Mouse (Mus musculus) central nervous system, embryonic 18 days (tissue): ENCODE measurements around the gene 2010109A12Rik. TPM values are rescaled to one million over a fixed set of nuclear protein-coding genes. Genes with fewer than 3 reads are reported as not detected.

Source experiments
- polyA plus RNA-seq: library from polyadenylated mRNA; depleted of rRNA; stranded (reverse); fragments of >200 nt; gene quantifications from 2 replicates; pipeline ENCODE4 v1.2.3, GENCODE M21; 2012; rRNA removed

The 2010109A12Rik gene
- polyA plus RNA-seq, result 0.14 and 0.20 TPM in 2 replicates

DNA sequence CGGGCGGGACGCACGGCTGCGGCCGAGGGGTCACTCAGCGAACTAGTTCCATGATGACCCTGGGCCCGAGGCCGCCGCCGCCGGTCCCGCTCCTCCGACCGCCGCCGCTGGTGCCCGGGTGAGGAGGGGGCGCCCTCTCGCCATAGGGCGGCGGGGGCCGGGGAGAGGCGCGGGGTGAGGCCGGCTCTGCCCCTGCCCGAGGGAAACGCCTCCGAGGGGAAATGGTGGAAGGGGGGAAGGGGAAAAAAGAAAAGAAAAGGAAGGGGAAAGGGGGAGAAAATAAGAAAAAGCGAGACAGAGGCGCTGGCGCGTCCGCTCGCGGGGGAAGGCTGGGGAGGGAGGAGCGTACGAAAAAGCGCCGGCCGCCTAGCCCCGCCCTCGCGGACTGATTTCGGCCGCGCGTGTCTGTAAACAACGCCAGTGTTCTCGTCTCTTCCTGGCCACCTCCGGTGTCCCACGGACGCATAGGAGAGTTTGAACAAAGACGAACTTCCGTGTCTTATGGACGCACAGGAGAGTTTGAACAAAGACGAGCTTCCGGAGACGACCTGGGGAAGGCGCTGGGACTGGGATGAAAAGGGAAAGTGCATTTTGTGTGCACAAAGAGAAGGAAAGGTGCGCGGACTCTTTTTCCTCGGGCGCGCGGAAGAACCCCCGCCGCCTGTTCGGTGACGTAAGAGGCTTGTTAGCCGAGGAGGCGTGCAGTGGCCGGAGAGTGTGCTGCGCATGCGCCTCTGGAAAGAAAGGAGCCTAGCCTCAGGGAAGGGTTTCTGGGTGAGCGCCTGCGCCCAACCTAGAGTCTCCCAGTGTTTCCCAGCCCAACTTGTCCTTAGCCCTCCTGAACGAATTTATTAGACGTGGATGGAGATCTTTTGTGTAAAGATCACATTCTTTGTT lies at the start of gene 2010109A12Rik, which contains the start of gene Ccni:
Gene 2010109A12Rik (plus strand): TSS at position 410 of the 897 bp plus-strand sequence.
Gene Ccni (minus strand): TSS at position 387 of the 897 bp plus-strand sequence.

Other genes starting within 250 kb of the 2010109A12Rik start
- gene Sowahb, start 161.5 kb upstream of the 2010109A12Rik start, polyA plus RNA-seq, result 0.09 and 0.19 TPM in 2 replicates
- gene Sept11, start 113.1 kb upstream of the 2010109A12Rik start, polyA plus RNA-seq, result 98.6 and 105 TPM in 2 replicates
- 128 and 133 TPM in 2 replicates for gene Ccni, start within 50 bp of the 2010109A12Rik start, polyA plus RNA-seq
- gene Ccng2, start 60.7 kb downstream of the 2010109A12Rik start, polyA plus RNA-seq, result 74.1 and 80.9 TPM in 2 replicates